Mouse (Mus musculus) MEL (cell line): ENCODE results near the gene Prok1. TPM values are rescaled to one million over a fixed set of nuclear protein-coding genes. Genes with fewer than 3 reads are reported as not detected.
A peak's percentile ranks its signal among the peaks of the same experiment; 100 is the strongest.

Experiments used
- DNase-seq: peaks from one replicate; pipeline ENCODE4 v3.0.0; 2011; ENCODE audit warnings: low read depth, low spot score
- H3K27ac ChIP-seq: 2 replicates; pipeline ENCODE4 v1.5.1; 2012; ENCODE audit warnings: low read depth, mild to moderate bottlenecking, control low read depth, low read length, moderate library complexity; ENCODE audit not compliant: control insufficient read depth
- H3K27me3 ChIP-seq, 2 experiments: fragments of 150-350 bp in 1 of 2; sonication (generic) in 1 of 2; 2 replicates each; pipeline ENCODE4 v1.6.1; 2012; ENCODE audit warnings: low read length in 2 of 2, mild to moderate bottlenecking in 2 of 2, improper control_type of control experiment in 1 of 2, moderate library complexity in 1 of 2; ENCODE audit not compliant: insufficient read depth in 2 of 2, control insufficient read depth in 1 of 2
- H3K36me3 ChIP-seq, 2 experiments: 2 replicates each; pipeline ENCODE4 v1.6.1; 2012 to 2014; ENCODE audit warnings: low read length in 2 of 2, improper control_type of control experiment in 1 of 2, inconsistent platforms in 1 of 2, mild to moderate bottlenecking in 1 of 2; ENCODE audit not compliant: insufficient read depth in 2 of 2, control insufficient read depth in 1 of 2
- H3K4me1 ChIP-seq, 2 experiments: fragments of 150-350 bp in 1 of 2; sonication (generic) in 1 of 2; 2 replicates each; pipeline ENCODE4 v1.6.1; 2012; ENCODE audit warnings: low read length in 2 of 2, improper control_type of control experiment in 1 of 2, mild to moderate bottlenecking in 1 of 2; ENCODE audit not compliant: insufficient read depth in 2 of 2, control insufficient read depth in 1 of 2
- H3K4me3 ChIP-seq, 2 experiments: fragments of 150-350 bp in 1 of 2; sonication (generic) in 1 of 2; 2 replicates each; pipeline ENCODE4 v1.5.1; 2012; ENCODE audit warnings: low read depth in 2 of 2, low read length in 2 of 2, mild to moderate bottlenecking in 2 of 2, moderate library complexity in 2 of 2, control low read depth in 1 of 2, improper control_type of control experiment in 1 of 2; ENCODE audit not compliant: control insufficient read depth in 1 of 2, insufficient read depth in 1 of 2
- H3K79me2 ChIP-seq: 2 replicates; pipeline ENCODE4 v1.6.1; 2012; ENCODE audit warnings: mild to moderate bottlenecking, low read length, moderate library complexity; ENCODE audit not compliant: control insufficient read depth, poor library complexity, insufficient read depth
- H3K9ac ChIP-seq: 2 replicates; pipeline ENCODE4 v1.6.1; 2012; ENCODE audit warnings: low read depth, mild to moderate bottlenecking, control low read depth, low read length, moderate library complexity; ENCODE audit not compliant: control insufficient read depth, poor library complexity, severe bottlenecking
- H3K9me3 ChIP-seq: fragments of 150-350 bp; sonication (generic); replicated peaks from 2 replicates; pipeline ENCODE4 v1.6.1; 2012; ENCODE audit warnings: mild to moderate bottlenecking, low read length, improper control_type of control experiment, moderate library complexity; ENCODE audit not compliant: insufficient read depth
- BHLHE40 ChIP-seq: IDR thresholded peaks from 2 replicates; pipeline ENCODE4 v1.6.1; 2012; ENCODE audit warnings: low read depth, mild to moderate bottlenecking, inconsistent platforms, low read length, improper control_type of control experiment, borderline replicate concordance
- CHD1 ChIP-seq: IDR thresholded peaks from 2 replicates; pipeline ENCODE4 v1.6.1; 2012; ENCODE audit warnings: low read depth, mild to moderate bottlenecking, inconsistent platforms, low read length, improper control_type of control experiment
- CHD2 ChIP-seq: IDR thresholded peaks from 2 replicates; pipeline ENCODE4 v1.6.1; 2011; ENCODE audit warnings: low read length, improper control_type of control experiment
- CTCF ChIP-seq, 3 experiments: IDR thresholded peaks in 2 of 3; conservative IDR thresholded peaks in 1 of 3; 2 replicates each; pipeline ENCODE4 v1.5.1; 2011 to 2012; ENCODE audit warnings: low read length in 3 of 3, low read depth in 2 of 3, mild to moderate bottlenecking in 2 of 3, improper control_type of control experiment in 1 of 3, inconsistent platforms in 1 of 3, mixed read lengths in 1 of 3, moderate library complexity in 1 of 3; ENCODE audit not compliant: control insufficient read depth in 1 of 3, insufficient read depth in 1 of 3, poor library complexity in 1 of 3, severe bottlenecking in 1 of 3
- E2F4 ChIP-seq: IDR thresholded peaks from 2 replicates; pipeline ENCODE4 v1.6.1; 2011; ENCODE audit warnings: low read depth, low read length, improper control_type of control experiment, borderline replicate concordance
- ELF1 ChIP-seq: IDR thresholded peaks from 2 replicates; pipeline ENCODE4 v1.6.1; 2014; ENCODE audit warnings: low read depth, mild to moderate bottlenecking, inconsistent platforms, low read length, improper control_type of control experiment, moderate library complexity
- EP300 ChIP-seq, 2 experiments: IDR thresholded peaks; 2 replicates each; pipeline ENCODE4 v1.6.1; 2011; ENCODE audit warnings: improper control_type of control experiment in 2 of 2, low read length in 2 of 2, low read depth in 1 of 2, mild to moderate bottlenecking in 1 of 2
- ETS1 ChIP-seq: IDR thresholded peaks from 2 replicates; pipeline ENCODE4 v1.6.1; 2012; ENCODE audit warnings: low read depth, mild to moderate bottlenecking, inconsistent platforms, low read length, improper control_type of control experiment, moderate library complexity
- GABPA ChIP-seq: IDR thresholded peaks from 2 replicates; pipeline ENCODE4 v1.6.1; 2012; ENCODE audit warnings: low read depth, mild to moderate bottlenecking, inconsistent platforms, low read length, improper control_type of control experiment, moderate library complexity
- GATA1 ChIP-seq: IDR thresholded peaks from 2 replicates; pipeline ENCODE4 v1.6.1; 2011; ENCODE audit warnings: low read depth, low read length, improper control_type of control experiment
- HCFC1 ChIP-seq: IDR thresholded peaks from 2 replicates; pipeline ENCODE4 v1.6.1; 2012; ENCODE audit warnings: low read depth, mild to moderate bottlenecking, inconsistent platforms, low read length, improper control_type of control experiment, moderate library complexity
- JUND ChIP-seq: IDR thresholded peaks from 2 replicates; pipeline ENCODE4 v1.6.1; 2011; ENCODE audit warnings: low read depth, mild to moderate bottlenecking, improper control_type of control experiment, low read length
- KAT2A ChIP-seq: conservative IDR thresholded peaks from 2 replicates; pipeline ENCODE4 v1.6.1; 2012; ENCODE audit warnings: low read depth, low read length, improper control_type of control experiment, inconsistent platforms
- MAFK ChIP-seq: IDR thresholded peaks from 2 replicates; pipeline ENCODE4 v1.6.1; 2011; ENCODE audit warnings: low read depth, mild to moderate bottlenecking, low read length, improper control_type of control experiment, borderline replicate concordance
- MAX ChIP-seq: IDR thresholded peaks from 2 replicates; pipeline ENCODE4 v1.6.1; 2011; ENCODE audit warnings: low read length, improper control_type of control experiment
- MAZ ChIP-seq: IDR thresholded peaks from 2 replicates; pipeline ENCODE4 v1.6.1; 2012; ENCODE audit warnings: low read depth, mild to moderate bottlenecking, inconsistent platforms, low read length, improper control_type of control experiment
- MEF2A ChIP-seq: IDR thresholded peaks from 2 replicates; pipeline ENCODE4 v1.6.1; 2014; ENCODE audit warnings: low read depth, mild to moderate bottlenecking, inconsistent platforms, low read length, improper control_type of control experiment; ENCODE audit not compliant: poor library complexity, insufficient replicate concordance, severe bottlenecking; ENCODE audit errors: extremely low read depth
- MXI1 ChIP-seq: IDR thresholded peaks from 2 replicates; pipeline ENCODE4 v1.6.1; 2011; ENCODE audit warnings: mild to moderate bottlenecking, low read depth, low read length, improper control_type of control experiment
- MYB ChIP-seq: IDR thresholded peaks from 2 replicates; pipeline ENCODE4 v1.6.1; 2011; ENCODE audit warnings: mild to moderate bottlenecking, low read depth, low read length, improper control_type of control experiment
- MYC ChIP-seq: IDR thresholded peaks from 2 replicates; pipeline ENCODE4 v1.6.1; 2011; ENCODE audit warnings: low read depth, mild to moderate bottlenecking, low read length, improper control_type of control experiment, moderate library complexity
- NELFE ChIP-seq: IDR thresholded peaks from 2 replicates; pipeline ENCODE4 v1.6.1; 2011; ENCODE audit warnings: low read depth, low read length, improper control_type of control experiment
- NRF1 ChIP-seq: IDR thresholded peaks from 2 replicates; pipeline ENCODE4 v1.6.1; 2014; ENCODE audit warnings: low read depth, mild to moderate bottlenecking, inconsistent platforms, low read length, improper control_type of control experiment, moderate library complexity; ENCODE audit not compliant: poor library complexity, insufficient read depth, severe bottlenecking
- POLR2AphosphoS2 ChIP-seq: IDR thresholded peaks from 2 replicates; pipeline ENCODE4 v1.6.1; 2011; ENCODE audit warnings: low read length, improper control_type of control experiment
- POLR2AphosphoS5 ChIP-seq: IDR thresholded peaks from 2 replicates; pipeline ENCODE4 v1.6.1; 2012; ENCODE audit warnings: low read depth, borderline replicate concordance, mild to moderate bottlenecking, inconsistent platforms, low read length, moderate library complexity, mixed read lengths
- RAD21 ChIP-seq: IDR thresholded peaks from 2 replicates; pipeline ENCODE4 v1.6.1; 2011; ENCODE audit warnings: mild to moderate bottlenecking, low read depth, low read length, improper control_type of control experiment
- SMC3 ChIP-seq: IDR thresholded peaks from 2 replicates; pipeline ENCODE4 v1.6.1; 2011; ENCODE audit warnings: low read depth, low read length, improper control_type of control experiment
- TAL1 ChIP-seq: IDR thresholded peaks from 2 replicates; pipeline ENCODE4 v1.6.1; 2012; ENCODE audit warnings: mild to moderate bottlenecking, inconsistent platforms, low read length, moderate library complexity, mixed read lengths
- TBP ChIP-seq: IDR thresholded peaks from 2 replicates; pipeline ENCODE4 v1.8.0; 2011; ENCODE audit warnings: low read depth, low read length, improper control_type of control experiment
- TCF12 ChIP-seq: IDR thresholded peaks from 2 replicates; pipeline ENCODE4 v1.6.1; 2014; ENCODE audit warnings: low read depth, mild to moderate bottlenecking, inconsistent platforms, low read length, improper control_type of control experiment, moderate library complexity
- UBTF ChIP-seq: IDR thresholded peaks from 2 replicates; pipeline ENCODE4 v1.6.1; 2012; ENCODE audit warnings: low read depth, mild to moderate bottlenecking, inconsistent platforms, low read length, improper control_type of control experiment, moderate library complexity, borderline replicate concordance; ENCODE audit not compliant: insufficient read depth
- USF1 ChIP-seq: IDR thresholded peaks from 2 replicates; pipeline ENCODE4 v1.6.1; 2014; ENCODE audit warnings: low read depth, mild to moderate bottlenecking, inconsistent platforms, low read length, improper control_type of control experiment, moderate library complexity
- USF2 ChIP-seq, 2 experiments: IDR thresholded peaks; 2 replicates each; pipeline ENCODE4 v1.6.1; 2011 to 2012; ENCODE audit warnings: improper control_type of control experiment in 2 of 2, low read length in 2 of 2, borderline replicate concordance in 1 of 2, inconsistent platforms in 1 of 2, low read depth in 1 of 2, mild to moderate bottlenecking in 1 of 2; ENCODE audit not compliant: insufficient read depth in 1 of 2
- ZC3H11A ChIP-seq: IDR thresholded peaks from 2 replicates; pipeline ENCODE4 v1.6.1; 2012; ENCODE audit warnings: low read depth, mild to moderate bottlenecking, inconsistent platforms, low read length, improper control_type of control experiment
- ZKSCAN1 ChIP-seq: IDR thresholded peaks from 2 replicates; pipeline ENCODE4 v1.6.1; 2012; ENCODE audit warnings: low read depth, mild to moderate bottlenecking, inconsistent platforms, low read length, improper control_type of control experiment, moderate library complexity
- ZMIZ1 ChIP-seq: IDR thresholded peaks from 2 replicates; pipeline ENCODE4 v1.6.1; 2012; ENCODE audit warnings: low read depth, mild to moderate bottlenecking, inconsistent platforms, low read length, improper control_type of control experiment, moderate library complexity
- ZNF384 ChIP-seq: IDR thresholded peaks from 2 replicates; pipeline ENCODE4 v1.6.1; 2012; ENCODE audit warnings: low read depth, mild to moderate bottlenecking, inconsistent platforms, low read length, improper control_type of control experiment
- polyA plus RNA-seq, 2 experiments: library from polyadenylated mRNA; stranded (reverse) in 1 of 2; unstranded in 1 of 2; fragments of >175 nt in 1 of 2; fragments of >200 nt in 1 of 2; gene quantifications; 2 replicates each; pipeline versions ENCODE4 v1.2.1 to v1.2.4; 2012; ENCODE audit warnings: low replicate concordance in 2 of 2, low read depth in 1 of 2; ENCODE audit not compliant: insufficient read length in 2 of 2, insufficient read depth in 1 of 2, missing spikeins in 1 of 2
- total RNA-seq: library from RNA; depleted of rRNA; stranded (reverse); fragments of 300-350 nt; gene quantifications from 2 replicates; pipeline ENCODE4 v1.2.3, GENCODE M21; 2012

The Prok1 gene
- total and polyA plus RNA-seq, 3 experiments: not detected

GRCm38 (mm10) chr3:107275996-107276395 lies 36.5 kb upstream of the Prok1 start:
- DNase-seq: no peak
- TF ChIP-seq SMC3: peak; percentile 49
- no peak for TF ChIP-seq MYB
- peak; percentile 10; the same call in 1 of the 2 replicates for TF ChIP-seq ZC3H11A
- no peak for TF ChIP-seq MYC
- TF ChIP-seq HCFC1: no peak
- no peak for TF ChIP-seq UBTF
- TF ChIP-seq ZKSCAN1: no peak
- no peak for TF ChIP-seq POLR2AphosphoS5
- no peak for TF ChIP-seq MEF2A
- TF ChIP-seq ELF1: no peak
- no peak for TF ChIP-seq TBP
- no peak for TF ChIP-seq GATA1
- TF ChIP-seq TCF12: no peak
- TF ChIP-seq MAX: no peak
- TF ChIP-seq NRF1: no peak
- TF ChIP-seq ETS1: no peak
- TF ChIP-seq POLR2AphosphoS2: no peak
- no peak for TF ChIP-seq GABPA
- TF ChIP-seq E2F4: no peak
- TF ChIP-seq CHD2: no peak
- no peak for TF ChIP-seq ZMIZ1
- no peak for TF ChIP-seq MXI1
- no peak for TF ChIP-seq USF1
- TF ChIP-seq ZNF384: no peak
- no peak for TF ChIP-seq USF2 (IDR thresholded peaks at IDR 0.05; ENCODE audit: borderline replicate concordance in 1 of 2, insufficient read depth in 1 of 2, low read depth in 1 of 2, low read length in 2 of 2)
- peak; percentile 11; the same call in 1 of the 2 replicates for TF ChIP-seq RAD21
- peak in 1 of 3 experiments; percentile 37; a peak in 2 of 6 replicates for TF ChIP-seq CTCF (IDR thresholded peaks at IDR 0.05 in 2 of 3, conservative IDR thresholded peaks at IDR 0.05 in 1 of 3; ENCODE audit: control insufficient read depth in 1 of 3, insufficient read depth in 1 of 3, low read depth in 2 of 3, low read length in 3 of 3, poor library complexity in 1 of 3, severe bottlenecking in 1 of 3)
- TF ChIP-seq TAL1: no peak
- TF ChIP-seq JUND: no peak
- TF ChIP-seq MAZ: no peak
- no peak for TF ChIP-seq KAT2A
- TF ChIP-seq MAFK: no peak
- TF ChIP-seq BHLHE40: no peak
- TF ChIP-seq EP300 (IDR thresholded peaks at IDR 0.05; ENCODE audit: low read depth in 1 of 2, low read length in 2 of 2): no peak
- no peak for TF ChIP-seq CHD1
- TF ChIP-seq NELFE: no peak
- TF ChIP-seq, all 39 proteins: peak for 4
- Histone ChIP-seq H3K79me2 (peaks cover 10% of the 10 kb centered on the region), H3K9me3 (no peaks in the 10 kb centered on the region), H3K4me3 (no peak overlapping the region), H3K36me3 (peaks cover 0 to 8% of the 10 kb centered on the region in 2 experiments; a peak in 2 of 4 replicates), H3K27me3 (no peaks in the 10 kb centered on the region), H3K4me1 (peaks cover 0 to 7% of the 10 kb centered on the region in 2 experiments; a peak in 2 of 4 replicates), H3K9ac (no peak overlapping the region), H3K27ac (no peak overlapping the region)
